Mouse (Mus musculus) intestine, embryonic 14.5 days (tissue): ENCODE data around the gene Rnf169. TPM values are rescaled to one million over a fixed set of nuclear protein-coding genes. Genes with fewer than 3 reads are reported as not detected.

Source experiments
- ATAC-seq: fragments of 200-750 bp; cut with Nextera tagmentation; replicated peaks from 2 replicates; pipeline ENCODE4 v1.8.0; 2017; ENCODE audit warnings: low read depth, moderate number of reproducible peaks, moderate TSS enrichment, moderate library complexity; ENCODE audit not compliant: low FRiP score, low TSS enrichment
- DNase-seq: peaks from one replicate; pipeline ENCODE4 v3.0.0-alpha.2; 2018; ENCODE audit warnings: low spot score
- H3K27ac ChIP-seq: fragments of 300-500 bp; sonication (generic); 2 replicates; pipeline ENCODE4 v1.5.1; 2014; ENCODE audit warnings: low read depth, mild to moderate bottlenecking, control low read depth
- H3K27me3 ChIP-seq: fragments of 300-500 bp; sonication (generic); replicated peaks from 2 replicates; pipeline ENCODE4 v1.6.1; 2014; ENCODE audit warnings: low read length, control low read depth; ENCODE audit not compliant: control insufficient read depth, insufficient read depth
- H3K36me3 ChIP-seq: fragments of 300-500 bp; sonication (generic); 2 replicates; pipeline ENCODE4 v1.6.1; 2014; ENCODE audit warnings: low read length, control low read depth; ENCODE audit not compliant: control insufficient read depth, insufficient read depth
- H3K4me1 ChIP-seq: fragments of 300-500 bp; sonication (generic); replicated peaks from 2 replicates; pipeline ENCODE4 v1.6.1; 2014; ENCODE audit warnings: low read length, control low read depth, mixed read lengths; ENCODE audit not compliant: control insufficient read depth, insufficient read depth
- H3K4me2 ChIP-seq: fragments of 300-500 bp; sonication (generic); 2 replicates; pipeline ENCODE4 v1.6.1; 2014; ENCODE audit warnings: low read length
- H3K4me3 ChIP-seq: fragments of 300-500 bp; sonication (generic); 2 replicates; pipeline ENCODE4 v1.5.1; 2014; ENCODE audit warnings: low read depth, low read length, control low read depth, mixed read lengths
- H3K9ac ChIP-seq: fragments of 300-500 bp; sonication (generic); 2 replicates; pipeline ENCODE4 v1.6.1; 2014; ENCODE audit warnings: mild to moderate bottlenecking, low read length
- H3K9me3 ChIP-seq: fragments of 300-500 bp; sonication (generic); 2 replicates; pipeline ENCODE4 v1.6.1; 2016; ENCODE audit warnings: low read length, control low read depth; ENCODE audit not compliant: control insufficient read depth
- WGBS: fragments of 180-500 bp; shearing (Covaris S2); extraction: QIAGEN DNeasy Blood & Tissue Kit; methylation state at CpG from one replicate; pipeline ENCODE4 v1.1.7; 2014; 5-methylcytosine and 5-hydroxymethylcytosine counted together
- polyA plus RNA-seq: library from polyadenylated mRNA; unstranded; fragments of >200 nt; fragmentation: Nextera tagmentation; extraction: Ambion mirVana; gene quantifications from 2 replicates; pipeline ENCODE4 v1.2.1, GENCODE M21; 2014

The Rnf169 gene
- polyA plus RNA-seq, 1 experiment from 2014 or later, result 6.7 TPM

- Histone ChIP-seq H3K4me1 (no peaks in the 10 kb centered on the region), H3K4me3 (no peak overlapping the region), H3K9me3 (no peaks in the 10 kb centered on the region), H3K27ac (no peak overlapping the region), H3K4me2 (no peak overlapping the region), H3K27me3 (no peaks in the 10 kb centered on the region), H3K36me3 (no peaks in the 10 kb centered on the region), H3K9ac (no peak overlapping the region)
- DNase-seq (no peak), ATAC-seq (no peak)
- WGBS, result 67% methylated on average over 3 of the region's 3 CpGs
Observed at GRCm38 (mm10) chr7:99890168-99890755, 90.0 kb downstream of the Rnf169 start.

- Histone ChIP-seq H3K9me3 (no peaks in the 10 kb centered on the region), H3K27ac (no peak overlapping the region), H3K4me2 (no peak overlapping the region), H3K9ac (no peak overlapping the region), H3K27me3 (no peaks in the 10 kb centered on the region), H3K36me3 (no peaks in the 10 kb centered on the region), H3K4me3 (no peak overlapping the region), H3K4me1 (no peaks in the 10 kb centered on the region)
- ATAC-seq, result no peak
- no peak for DNase-seq
- WGBS, result 45% methylated on average over 10 of the region's 10 CpGs
Observed at GRCm38 (mm10) chr7:99889175-99889880, 90.9 kb downstream of the Rnf169 start.

DNA sequence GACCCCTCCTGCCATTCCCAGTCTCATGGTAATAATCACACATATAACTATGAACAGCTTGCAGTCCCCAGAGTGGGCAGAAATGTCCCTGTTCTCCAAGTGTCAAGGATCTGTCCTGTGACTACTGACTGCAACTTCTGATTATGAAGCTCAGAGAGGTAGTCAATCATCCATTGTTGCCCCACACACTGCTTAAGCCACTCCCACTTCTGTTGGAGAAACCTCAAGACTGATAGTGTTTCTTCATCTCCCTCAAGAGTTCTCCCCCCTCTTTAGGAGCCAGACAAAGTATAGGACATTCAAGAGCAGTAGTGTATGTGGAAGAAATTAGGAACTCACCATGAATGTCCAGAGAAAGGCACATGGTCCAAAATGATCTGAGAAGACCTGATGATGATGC lies 92.5 kb downstream of the Rnf169 start:
- H3K27ac ChIP-seq, result no peak overlapping the region
- no peak overlapping the region for H3K9ac ChIP-seq
- H3K9me3 ChIP-seq, result no peaks in the 10 kb centered on the region
- no peak overlapping the region for H3K4me3 ChIP-seq
- H3K27me3 ChIP-seq, result no peaks in the 10 kb centered on the region
- ATAC-seq (no peak), DNase-seq (no peak)
- no peaks in the 10 kb centered on the region for H3K36me3 ChIP-seq
- no peak overlapping the region for H3K4me2 ChIP-seq
- H3K4me1 ChIP-seq, result no peaks in the 10 kb centered on the region

GRCm38 (mm10) chr7:99887230-99887735 lies 93.0 kb downstream of the Rnf169 start:
- DNase-seq (no peak), ATAC-seq (no peak)
- 74% methylated on average over 2 of the region's 2 CpGs for WGBS
- Histone ChIP-seq H3K4me3 (no peak overlapping the region), H3K27ac (no peak overlapping the region), H3K4me2 (no peak overlapping the region), H3K4me1 (no peaks in the 10 kb centered on the region), H3K27me3 (no peaks in the 10 kb centered on the region), H3K9ac (no peak overlapping the region), H3K36me3 (no peaks in the 10 kb centered on the region), H3K9me3 (no peaks in the 10 kb centered on the region)

DNA sequence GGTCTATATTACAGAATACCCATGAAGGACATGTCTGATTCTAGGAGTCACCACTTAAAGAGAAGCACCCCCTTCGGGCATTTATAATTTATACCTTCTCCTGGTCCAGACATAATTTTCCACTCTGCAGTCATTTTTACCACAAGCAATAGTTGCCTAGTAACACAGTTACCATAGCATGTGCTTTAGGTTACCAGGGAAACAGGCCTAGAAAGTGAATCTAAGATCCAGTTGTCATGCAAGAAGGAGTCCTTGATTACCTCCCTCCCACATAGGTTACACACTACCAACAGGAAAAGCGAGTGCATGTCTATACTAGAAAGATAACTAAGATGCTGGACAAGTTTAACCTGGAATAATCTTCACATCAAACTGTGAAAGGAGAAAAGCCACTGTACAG lies 102.0 kb downstream of the Rnf169 start:
- no peak for ATAC-seq
- DNase-seq, result no peak

GRCm38 (mm10) chr7:99876345-99876744 lies 103.9 kb downstream of the Rnf169 start:
- H3K4me3 ChIP-seq, result no peak overlapping the region
- H3K27ac ChIP-seq, result no peak overlapping the region
- ATAC-seq (0 out of 2 replicates have a peak, but pooled peaks have one; percentile 36), DNase-seq (peak; percentile 95)
- H3K4me1 ChIP-seq, result no peaks in the 10 kb centered on the region
- WGBS, result 1% methylated on average over 3 of the region's 3 CpGs
- no peaks in the 10 kb centered on the region for H3K27me3 ChIP-seq
- H3K4me2 ChIP-seq, result no peak overlapping the region
- H3K9ac ChIP-seq, result no peak overlapping the region
- no peaks in the 10 kb centered on the region for H3K36me3 ChIP-seq
- no peaks in the 10 kb centered on the region for H3K9me3 ChIP-seq

More for the DNA sequence above, 102.0 kb downstream of the Rnf169 start:
- H3K27me3 ChIP-seq, result no peaks in the 10 kb centered on the region
- no peaks in the 10 kb centered on the region for H3K36me3 ChIP-seq
- no peak overlapping the region for H3K4me2 ChIP-seq
- H3K27ac ChIP-seq, result no peak overlapping the region
- H3K4me3 ChIP-seq, result no peak overlapping the region
- WGBS, result 66% methylated on average over 2 of the region's 2 CpGs
- no peaks in the 10 kb centered on the region for H3K4me1 ChIP-seq
- no peaks in the 10 kb centered on the region for H3K9me3 ChIP-seq
- H3K9ac ChIP-seq, result no peak overlapping the region

DNA sequence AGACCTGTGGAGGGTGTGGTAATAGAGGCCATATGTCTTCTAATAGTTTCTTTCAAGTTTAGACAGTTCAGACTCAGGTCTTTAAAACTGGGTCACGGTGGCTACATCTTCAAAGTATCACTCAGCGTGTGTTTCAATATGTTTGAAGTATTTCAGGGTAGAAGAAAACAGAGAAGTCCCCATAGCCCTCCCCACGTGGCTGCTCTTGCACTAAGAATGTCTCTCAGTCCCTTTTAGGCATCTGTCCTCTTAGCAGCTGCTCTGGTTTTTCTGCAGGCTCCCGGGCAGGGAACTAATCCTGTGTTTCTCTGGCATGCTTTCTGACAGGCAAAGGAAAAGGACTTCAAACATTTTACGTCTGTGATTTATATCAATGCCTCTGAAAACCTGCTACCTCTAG lies 104.4 kb downstream of the Rnf169 start:
- Histone ChIP-seq H3K4me1 (no peaks in the 10 kb centered on the region), H3K4me2 (no peak overlapping the region), H3K9me3 (no peaks in the 10 kb centered on the region), H3K9ac (no peak overlapping the region), H3K36me3 (no peaks in the 10 kb centered on the region), H3K27me3 (no peaks in the 10 kb centered on the region), H3K27ac (no peak overlapping the region), H3K4me3 (no peak overlapping the region)
- DNase-seq (no peak), ATAC-seq (no peak)
- WGBS, result 34% methylated on average over 5 of the region's 5 CpGs

GRCm38 (mm10) chr7:99873965-99874364 lies 106.3 kb downstream of the Rnf169 start:
- 84% methylated on average over 6 of the region's 6 CpGs for WGBS

More at GRCm38 (mm10) chr7:99873965-99874364, 106.3 kb downstream of the Rnf169 start:
- Histone ChIP-seq H3K27me3 (no peaks in the 10 kb centered on the region), H3K9me3 (no peaks in the 10 kb centered on the region), H3K27ac (no peak overlapping the region), H3K4me3 (no peak overlapping the region), H3K4me2 (no peak overlapping the region), H3K36me3 (no peaks in the 10 kb centered on the region), H3K4me1 (no peaks in the 10 kb centered on the region), H3K9ac (no peak overlapping the region)
- no peak for DNase-seq
- no peak for ATAC-seq
